Mouse (Mus musculus) CH12.LX (cell line): ENCODE data around the gene Rabggta. TPM values are rescaled to one million over a fixed set of nuclear protein-coding genes. Genes with fewer than 3 reads are reported as not detected.

ENCODE experiments used
- DNase-seq: peaks from one replicate; pipeline ENCODE4 v3.0.0-alpha.2; 2013; ENCODE audit errors: extremely low read depth
- H3K27ac ChIP-seq: 2 replicates; pipeline ENCODE4 v1.5.1; 2012; ENCODE audit warnings: low read depth, mild to moderate bottlenecking, control low read depth, moderate library complexity; ENCODE audit not compliant: insufficient read depth
- H3K27me3 ChIP-seq: replicated peaks from 2 replicates; pipeline ENCODE3; 2012; ENCODE audit warnings: inconsistent platforms
- H3K36me3 ChIP-seq, 2 experiments: replicated peaks in 1 of 2; 2 replicates each; pipeline versions ENCODE3 to v1.6.1; 2012; ENCODE audit warnings: inconsistent platforms in 1 of 2, low read length in 1 of 2, mild to moderate bottlenecking in 1 of 2, mixed read lengths in 1 of 2, moderate library complexity in 1 of 2; ENCODE audit not compliant: control insufficient read depth in 1 of 2, insufficient read depth in 1 of 2
- H3K4me1 ChIP-seq, 2 experiments: 2 replicates each; pipeline ENCODE4 v1.6.1; 2012; ENCODE audit warnings: inconsistent platforms in 1 of 2, moderate library complexity in 1 of 2; ENCODE audit not compliant: insufficient read depth in 2 of 2, control insufficient read depth in 1 of 2
- H3K4me2 ChIP-seq: 2 replicates; pipeline ENCODE4 v1.6.1; 2012; ENCODE audit warnings: low read depth, mild to moderate bottlenecking, control low read depth; ENCODE audit not compliant: poor library complexity, insufficient read depth, severe bottlenecking
- H3K4me3 ChIP-seq, 3 experiments: fragments of 150-350 bp in 1 of 3; sonication (generic) in 1 of 3; replicated peaks in 1 of 3; 2 replicates each; pipeline versions ENCODE3 to v1.5.1; 2011 to 2012; ENCODE audit warnings: low read depth in 2 of 3, low read length in 2 of 3, mild to moderate bottlenecking in 2 of 3, moderate library complexity in 2 of 3, control low read depth in 1 of 3, improper control_type of control experiment in 1 of 3, inconsistent platforms in 1 of 3, mixed read lengths in 1 of 3; ENCODE audit not compliant: poor library complexity in 1 of 3
- H3K79me2 ChIP-seq: replicated peaks from 2 replicates; pipeline ENCODE4 v1.6.1; 2012; ENCODE audit warnings: mild to moderate bottlenecking, moderate library complexity; ENCODE audit not compliant: control insufficient read depth, poor library complexity, insufficient read depth, severe bottlenecking; ENCODE audit errors: extremely low read depth
- H3K9ac ChIP-seq: 2 replicates; pipeline ENCODE4 v1.6.1; 2012; ENCODE audit warnings: low read depth, mild to moderate bottlenecking, control low read depth, moderate library complexity; ENCODE audit not compliant: insufficient read depth
- H3K9me3 ChIP-seq: replicated peaks from 2 replicates; pipeline ENCODE3; 2012; ENCODE audit warnings: low read length, inconsistent platforms, mixed read lengths
- CHD2 ChIP-seq: IDR thresholded peaks from 2 replicates; pipeline ENCODE4 v1.6.1; 2011; ENCODE audit warnings: low read length, improper control_type of control experiment
- ELF1 ChIP-seq: IDR thresholded peaks from 2 replicates; pipeline ENCODE4 v1.6.1; 2014; ENCODE audit warnings: low read depth, mild to moderate bottlenecking, inconsistent platforms, low read length, improper control_type of control experiment
- HCFC1 ChIP-seq: IDR thresholded peaks from 2 replicates; pipeline ENCODE4 v1.6.1; 2012; ENCODE audit warnings: low read depth, mild to moderate bottlenecking, inconsistent platforms, low read length, improper control_type of control experiment
- IRF4 ChIP-seq: IDR thresholded peaks from 2 replicates; pipeline ENCODE4 v1.6.1; 2014; ENCODE audit warnings: low read depth, mild to moderate bottlenecking, inconsistent platforms, low read length, improper control_type of control experiment
- JUN ChIP-seq: IDR thresholded peaks from 2 replicates; pipeline ENCODE4 v1.6.1; 2011; ENCODE audit warnings: low read depth, mild to moderate bottlenecking, low read length, improper control_type of control experiment, moderate library complexity; ENCODE audit not compliant: insufficient read depth
- JUND ChIP-seq: conservative IDR thresholded peaks from 2 replicates; pipeline ENCODE4 v1.6.1; 2011; ENCODE audit warnings: low read depth, low read length, improper control_type of control experiment
- MAFK ChIP-seq: IDR thresholded peaks from 2 replicates; pipeline ENCODE4 v1.6.1; 2011; ENCODE audit warnings: low read length, improper control_type of control experiment; ENCODE audit not compliant: insufficient replicate concordance
- MAX ChIP-seq: IDR thresholded peaks from 2 replicates; pipeline ENCODE4 v1.6.1; 2011; ENCODE audit warnings: low read length, improper control_type of control experiment
- MEF2A ChIP-seq: IDR thresholded peaks from 2 replicates; pipeline ENCODE4 v1.6.1; 2014; ENCODE audit warnings: low read depth, mild to moderate bottlenecking, inconsistent platforms, low read length, improper control_type of control experiment, borderline replicate concordance
- NELFE ChIP-seq: IDR thresholded peaks from 2 replicates; pipeline ENCODE4 v1.6.1; 2011; ENCODE audit warnings: low read depth, low read length, improper control_type of control experiment
- POLR2AphosphoS2 ChIP-seq: IDR thresholded peaks from 2 replicates; pipeline ENCODE4 v1.6.1; 2011; ENCODE audit warnings: low read depth, low read length, improper control_type of control experiment
- RCOR1 ChIP-seq: conservative IDR thresholded peaks from 2 replicates; pipeline ENCODE4 v1.6.1; 2012; ENCODE audit warnings: low read depth, mild to moderate bottlenecking, inconsistent platforms, low read length, improper control_type of control experiment
- SIN3A ChIP-seq: IDR thresholded peaks from 2 replicates; pipeline ENCODE4 v1.6.1; 2012; ENCODE audit warnings: low read length, improper control_type of control experiment, inconsistent platforms
- USF1 ChIP-seq: IDR thresholded peaks from 2 replicates; pipeline ENCODE4 v1.6.1; 2014; ENCODE audit warnings: low read depth, mild to moderate bottlenecking, inconsistent platforms, low read length, improper control_type of control experiment
- USF2 ChIP-seq: conservative IDR thresholded peaks from 2 replicates; pipeline ENCODE4 v1.6.1; 2011; ENCODE audit warnings: low read depth, low read length, improper control_type of control experiment
- ZKSCAN1 ChIP-seq: IDR thresholded peaks from 2 replicates; pipeline ENCODE4 v1.6.1; 2012; ENCODE audit warnings: low read depth, inconsistent platforms, low read length, improper control_type of control experiment, borderline replicate concordance
- ZNF384 ChIP-seq: IDR thresholded peaks from 2 replicates; pipeline ENCODE4 v1.6.1; 2012; ENCODE audit warnings: low read depth, low read length, improper control_type of control experiment, inconsistent platforms
- dilution Hi-C: fragments of 300-500 bp; cut with MboI; formaldehyde crosslinking; loops from 2 replicates; pipeline ENCODE4 v1.14.3; 2020; ENCODE audit warnings: low sequenced_read_pairs; ENCODE audit not compliant: extremely low pct_unique_long_range_greater_than_20kb, extremely low pct_ligation_motif_present
- in situ Hi-C: fragments of 300-500 bp; cut with MboI; formaldehyde crosslinking; loops from 3 replicates; pipeline ENCODE4 v1.14.3; 2019; ENCODE audit warnings: low sequenced_read_pairs, low pct_ligation_motif_present, low pct_unique_long_range_greater_than_20kb, mixed read lengths
- polyA plus RNA-seq: library from polyadenylated mRNA; unstranded; fragments of >175 nt; gene quantifications from 2 replicates; pipeline ENCODE4 v1.2.1, GENCODE M21; 2012; ENCODE audit warnings: low read depth; ENCODE audit not compliant: insufficient read length
- total RNA-seq, 2 experiments: library from RNA; depleted of rRNA; stranded (reverse); fragments of 300-350 nt in 1 of 2; fragments of >200 nt in 1 of 2; gene quantifications; 2 replicates each; pipeline ENCODE4 v1.2.3; 2012 to 2014

Rabggta gene
- total and polyA plus RNA-seq, 3 experiments: 13.9 to 21.9 (median 16.2) TPM

GRCm38 (mm10) chr14:55719737-55720136, 2.3 kb downstream of the Rabggta start:
- DNase-seq: no peak
- Histone ChIP-seq H3K27ac (no peak overlapping the region), H3K27me3 (no peaks in the 10 kb centered on the region), H3K79me2 (no peaks in the 10 kb centered on the region), H3K36me3 (peaks cover 35 to 48% of the 10 kb centered on the region in 2 experiments), H3K9me3 (no peaks in the 10 kb centered on the region), H3K4me3 (no peak overlapping the region), H3K9ac (no peak overlapping the region), H3K4me2 (no peak overlapping the region), H3K4me1 (peaks cover 9 to 32% of the 10 kb centered on the region in 2 experiments)
- in situ Hi-C loops (no loop called here), dilution Hi-C loops (no loop called here)
- TF ChIP-seq ELF1 (no peak), JUND (no peak), JUN (no peak), RCOR1 (no peak), USF1 (no peak), MAX (no peak), CHD2 (no peak), ZKSCAN1 (no peak), MEF2A (no peak), USF2 (no peak), NELFE (no peak), SIN3A (no peak), MAFK (no peak), IRF4 (no peak), HCFC1 (no peak)

DNA sequence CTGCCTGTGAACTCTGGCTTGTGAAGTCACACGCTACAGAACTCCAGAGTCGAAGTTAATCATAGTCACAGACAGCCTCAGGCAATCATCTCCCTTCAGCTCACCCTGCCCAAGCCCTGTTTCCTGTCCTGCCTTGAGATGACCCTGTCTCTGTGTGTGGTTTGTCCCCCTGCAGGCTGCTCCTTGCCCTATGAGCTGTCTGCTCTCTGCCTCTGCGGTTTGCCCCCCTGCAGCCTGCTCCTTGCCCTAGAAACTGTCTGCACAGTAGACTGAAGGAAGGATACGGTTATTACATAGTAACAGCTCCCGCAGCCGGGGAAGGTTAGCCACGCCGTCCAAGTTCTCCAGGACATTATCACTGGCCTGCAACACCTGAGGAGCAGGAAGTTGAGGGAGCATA, 5.2 kb downstream of the Rabggta start:
- in situ Hi-C loops: no loop called here
- Histone ChIP-seq H3K4me2 (no peak overlapping the region), H3K4me3 (no peak overlapping the region)
- TF ChIP-seq ZNF384 (no peak), POLR2AphosphoS2 (no peak), MAX (no peak)
- TF ChIP-seq, all 38 proteins: peak for 0
- no peaks in the 10 kb centered on the region for H3K27me3 ChIP-seq
- no peaks in the 10 kb centered on the region for H3K79me2 ChIP-seq
- no peak overlapping the region for H3K9ac ChIP-seq
- DNase-seq: no peak
- peaks cover 35 to 48% of the 10 kb centered on the region in 2 experiments for H3K36me3 ChIP-seq
- no peaks in the 10 kb centered on the region for H3K9me3 ChIP-seq
- dilution Hi-C loops: no loop called here
- peaks cover 0 to 9% of the 10 kb centered on the region in 2 experiments; a peak in 2 of 4 replicates for H3K4me1 ChIP-seq
- no peak overlapping the region for H3K27ac ChIP-seq
